Mouse (Mus musculus) gastrocnemius, adult 2 months (tissue): ENCODE results near the gene Nfatc2. TPM values are rescaled to one million over a fixed set of nuclear protein-coding genes. Genes with fewer than 3 reads are reported as not detected.
A peak's percentile ranks its signal among the peaks of the same experiment; 100 is the strongest.

Experiments
- DNase-seq: peaks from one replicate; pipeline ENCODE4 v3.0.0; 2022
- H3K27ac ChIP-seq: fragments of 200-600 bp; 2 replicates; pipeline ENCODE4 v1.8.1; 2022; ENCODE audit warnings: mild to moderate bottlenecking
- H3K4me3 ChIP-seq: fragments of 200-600 bp; 2 replicates; pipeline ENCODE4 v1.8.1; 2022; ENCODE audit warnings: mild to moderate bottlenecking, moderate library complexity
- CTCF ChIP-seq: fragments of 200-600 bp; IDR thresholded peaks from 2 replicates; pipeline ENCODE4 v1.8.1; 2022; ENCODE audit warnings: antibody characterized with exemption, mild to moderate bottlenecking, moderate library complexity
- intact Hi-C: fragments of 180-260 bp; cut with DNase I; formaldehyde crosslinking; loops from one replicate; pipeline ENCODE4 v1.15.1; 2025
- total RNA-seq, 2 experiments: library from RNA; stranded (reverse); gene quantifications; 2 replicates each; pipeline ENCODE4 v1.2.3; 2021

Gene Nfatc2
- total RNA-seq, 2 experiments from 2014 or later: 7.1 to 9.1 TPM

- Histone ChIP-seq H3K27ac (no peak overlapping the region), H3K4me3 (no peak overlapping the region)
- no peak for TF ChIP-seq CTCF
- intact Hi-C loops: loop anchor here (5.0 kb wide), 2 partner anchors 34 to 109 kb away; no protein-coding TSS in a partner anchor
- no peak for DNase-seq
Observed at GRCm38 (mm10) chr2:168626385-168626784, 24.9 kb upstream of the Nfatc2 start.

GRCm38 (mm10) chr2:168625091-168625490, 23.6 kb upstream of the Nfatc2 start:
- DNase-seq: no peak
- no peak for TF ChIP-seq CTCF
- Histone ChIP-seq H3K27ac (no peak overlapping the region), H3K4me3 (no peak overlapping the region)
- intact Hi-C loops: loop anchor here (5.0 kb wide), 2 partner anchors 33 to 108 kb away; no protein-coding TSS in a partner anchor

GRCm38 (mm10) chr2:168621111-168621802, 19.8 kb upstream of the Nfatc2 start:
- DNase-seq: no peak
- intact Hi-C loops: no loop called here
- no peak overlapping the region for H3K4me3 ChIP-seq
- no peak overlapping the region for H3K27ac ChIP-seq
- TF ChIP-seq CTCF: no peak

GRCm38 (mm10) chr2:168618205-168618717, 16.8 kb upstream of the Nfatc2 start:
- no peak for DNase-seq
- no peak for TF ChIP-seq CTCF
- intact Hi-C loops: no loop called here
- Histone ChIP-seq H3K4me3 (no peak overlapping the region), H3K27ac (no peak overlapping the region)

GRCm38 (mm10) chr2:168615160-168615559, 13.7 kb upstream of the Nfatc2 start:
- H3K27ac ChIP-seq: no peak overlapping the region
- no peak for TF ChIP-seq CTCF
- H3K4me3 ChIP-seq: no peak overlapping the region
- intact Hi-C loops: no loop called here
- no peak for DNase-seq

GRCm38 (mm10) chr2:168614170-168614872, 12.9 kb upstream of the Nfatc2 start:
- DNase-seq: peak; percentile 46
- H3K27ac ChIP-seq: no peak overlapping the region

GRCm38 (mm10) chr2:168613092-168613880, 11.8 kb upstream of the Nfatc2 start:
- H3K27ac ChIP-seq: no peak overlapping the region
- peak; percentile 34 for DNase-seq
- intact Hi-C loops: no loop called here
- no peak for TF ChIP-seq CTCF
- H3K4me3 ChIP-seq: no peak overlapping the region

More at GRCm38 (mm10) chr2:168614170-168614872, 12.9 kb upstream of the Nfatc2 start:
- intact Hi-C loops: no loop called here
- TF ChIP-seq CTCF: no peak
- no peak overlapping the region for H3K4me3 ChIP-seq

GRCm38 (mm10) chr2:168610941-168611340, 9.5 kb upstream of the Nfatc2 start:
- no peak overlapping the region for H3K27ac ChIP-seq
- intact Hi-C loops: no loop called here
- TF ChIP-seq CTCF: no peak

GRCm38 (mm10) chr2:168609653-168610248, 8.3 kb upstream of the Nfatc2 start:
- no peak overlapping the region for H3K27ac ChIP-seq
- no peak for DNase-seq
- intact Hi-C loops: no loop called here
- no peak for TF ChIP-seq CTCF
- no peak overlapping the region for H3K4me3 ChIP-seq

More at GRCm38 (mm10) chr2:168610941-168611340, 9.5 kb upstream of the Nfatc2 start:
- H3K4me3 ChIP-seq: no peak overlapping the region
- DNase-seq: no peak

GRCm38 (mm10) chr2:168608125-168608564, 6.7 kb upstream of the Nfatc2 start:
- intact Hi-C loops: no loop called here
- TF ChIP-seq CTCF: no peak
- peak; percentile 33 for DNase-seq

GRCm38 (mm10) chr2:168604655-168605070, 3.2 kb upstream of the Nfatc2 start:
- no peak for TF ChIP-seq CTCF
- H3K27ac ChIP-seq: peak overlapping the region; percentile 79
- DNase-seq: peak; percentile 70
- intact Hi-C loops: no loop called here
- H3K4me3 ChIP-seq: peak overlapping the region; percentile 39

More at GRCm38 (mm10) chr2:168608125-168608564, 6.7 kb upstream of the Nfatc2 start:
- no peak overlapping the region for H3K4me3 ChIP-seq
- H3K27ac ChIP-seq: peak overlapping the region; percentile 43; the same call in 1 of the 2 replicates

- no peak for DNase-seq
- no peak for TF ChIP-seq CTCF
- intact Hi-C loops: no loop called here
- Histone ChIP-seq H3K4me3 (peak overlapping the region; percentile 78), H3K27ac (peak overlapping the region; percentile 74)
Observed at GRCm38 (mm10) chr2:168602387-168602741, 907 bp upstream of the Nfatc2 start.
